Mouse (Mus musculus) lung, postnatal 0 days (tissue): ENCODE measurements at regions not wholly inside any gene's neighbourhood (a gene's known extent, or its start where the extent isn't known, plus 50 kb on each side); places are given as distances from the start of the nearest gene placed in this dataset.

Source experiments
- ATAC-seq: fragments of 200-750 bp; cut with Nextera tagmentation; 2 replicates; pipeline ENCODE4 v1.8.0; 2017; ENCODE audit warnings: moderate library complexity
- DNase-seq: peaks from one replicate; pipeline ENCODE4 v3.0.0-alpha.2; 2016; ENCODE audit warnings: low spot score
- H3K27ac ChIP-seq: fragments of 300-500 bp; sonication (generic); 2 replicates; pipeline ENCODE4 v1.5.1; 2014; ENCODE audit warnings: antibody characterized with exemption, mild to moderate bottlenecking, low read length, mixed read lengths
- H3K27me3 ChIP-seq: fragments of 300-500 bp; sonication (generic); replicated peaks from 2 replicates; pipeline ENCODE4 v1.6.1; 2014; ENCODE audit warnings: low read length, mixed read lengths; ENCODE audit not compliant: insufficient read depth
- H3K36me3 ChIP-seq: fragments of 300-500 bp; sonication (generic); 2 replicates; pipeline ENCODE4 v1.6.1; 2014; ENCODE audit warnings: low read length, mixed read lengths; ENCODE audit not compliant: insufficient read depth
- H3K4me1 ChIP-seq: fragments of 300-500 bp; sonication (generic); 2 replicates; pipeline ENCODE4 v1.6.1; 2014; ENCODE audit warnings: antibody characterized with exemption, low read depth, low read length, mixed read lengths; ENCODE audit not compliant: insufficient read depth
- H3K4me2 ChIP-seq: fragments of 300-500 bp; sonication (generic); replicated peaks from 2 replicates; pipeline ENCODE4 v1.6.1; 2014; ENCODE audit warnings: low read depth, mild to moderate bottlenecking, low read length, moderate library complexity, mixed read lengths
- H3K4me3 ChIP-seq: fragments of 300-500 bp; sonication (generic); 2 replicates; pipeline ENCODE4 v1.5.1; 2014; ENCODE audit warnings: low read depth, low read length
- H3K9ac ChIP-seq: fragments of 300-500 bp; sonication (generic); replicated peaks from 2 replicates; pipeline ENCODE4 v1.6.1; 2014; ENCODE audit warnings: low read depth, mild to moderate bottlenecking
- H3K9me3 ChIP-seq: fragments of 300-500 bp; sonication (generic); 2 replicates; pipeline ENCODE4 v1.6.1; 2016; ENCODE audit warnings: low read length, mixed read lengths
- CTCF ChIP-seq: IDR thresholded peaks from 2 replicates; pipeline ENCODE4 v1.5.1; 2016; ENCODE audit warnings: antibody characterized with exemption, mild to moderate bottlenecking
- EP300 ChIP-seq: IDR thresholded peaks from 2 replicates; pipeline ENCODE4 v1.6.1; 2016; ENCODE audit warnings: antibody characterized with exemption, mild to moderate bottlenecking, control low read depth
- WGBS: fragments of 180-500 bp; shearing (Covaris S2); extraction: QIAGEN DNeasy Blood & Tissue Kit; methylation state at CpG from one replicate; pipeline ENCODE4 v1.1.7; 2014; 5-methylcytosine and 5-hydroxymethylcytosine counted together

DNA sequence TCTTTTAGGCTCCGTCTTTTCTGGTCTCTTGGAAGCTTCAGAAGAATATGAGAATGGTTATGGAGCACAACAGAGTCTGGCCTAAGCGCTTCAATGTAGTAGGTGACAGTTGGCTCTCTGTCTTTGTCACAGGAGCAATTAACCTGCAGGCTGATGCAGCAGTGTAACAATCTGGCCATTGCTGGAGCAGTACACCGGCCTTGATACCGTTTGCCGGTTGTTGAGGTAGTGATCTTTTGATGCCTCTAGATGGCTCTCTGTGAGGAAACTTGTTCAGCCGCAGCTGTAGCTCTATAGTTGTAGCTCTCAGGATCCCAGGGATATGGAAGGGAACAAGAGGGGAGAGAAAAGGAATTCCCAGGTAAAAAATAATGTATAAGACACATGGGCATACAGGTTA lies 196.1 kb upstream of the Cxcr4 start:
- Histone ChIP-seq H3K4me1 (no peaks in the 10 kb centered on the region), H3K4me2 (no peak overlapping the region), H3K9ac (no peak overlapping the region), H3K9me3 (no peaks in the 10 kb centered on the region), H3K36me3 (no peaks in the 10 kb centered on the region), H3K4me3 (no peak overlapping the region), H3K27ac (no peak overlapping the region), H3K27me3 (no peaks in the 10 kb centered on the region)
- WGBS, result 57% methylated on average over 6 of the region's 6 CpGs
- TF ChIP-seq EP300 (no peak), CTCF (no peak)
- DNase-seq (no peak), ATAC-seq (no peak)

DNA sequence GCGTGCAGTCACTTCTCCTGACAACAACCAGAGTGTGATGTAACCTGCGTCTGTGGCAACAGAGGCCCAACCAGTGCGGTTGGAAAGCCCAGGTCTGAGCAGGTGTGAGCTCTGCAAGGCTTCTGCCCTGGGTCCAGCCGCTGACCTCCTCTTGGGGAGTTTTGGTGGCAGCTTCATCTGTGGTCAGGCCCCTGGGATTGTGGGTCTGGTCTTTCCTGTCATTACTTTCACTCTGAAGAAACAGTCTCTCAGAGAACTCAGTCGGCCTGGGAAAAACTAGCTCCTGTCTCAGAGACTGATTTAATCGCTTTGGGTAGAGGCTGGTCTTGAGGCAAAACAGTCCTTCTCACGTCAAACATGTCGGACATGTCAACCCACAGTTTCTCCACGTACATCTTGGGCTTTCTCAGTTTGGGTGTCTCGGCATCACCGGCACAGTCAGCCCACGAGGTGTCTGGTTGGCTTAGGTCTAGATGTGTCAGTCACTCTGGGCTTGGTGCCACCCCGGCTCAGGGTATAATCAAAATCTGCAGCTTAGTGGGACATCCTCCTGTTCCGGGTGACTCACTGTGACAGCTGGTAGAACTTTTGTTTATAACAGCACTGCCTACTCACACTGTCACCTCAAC lies 195.0 kb upstream of the Cxcr4 start:
- no peak for TF ChIP-seq CTCF
- no peak for TF ChIP-seq EP300
- Histone ChIP-seq H3K36me3 (no peaks in the 10 kb centered on the region), H3K4me1 (no peaks in the 10 kb centered on the region), H3K4me2 (no peak overlapping the region), H3K27ac (no peak overlapping the region), H3K9me3 (no peaks in the 10 kb centered on the region), H3K27me3 (no peaks in the 10 kb centered on the region), H3K4me3 (no peak overlapping the region), H3K9ac (no peak overlapping the region)
- ATAC-seq (peak; percentile 41; the same call in 1 of the 2 replicates), DNase-seq (no peak)
- WGBS, result 63% methylated on average over 14 of the region's 14 CpGs

DNA sequence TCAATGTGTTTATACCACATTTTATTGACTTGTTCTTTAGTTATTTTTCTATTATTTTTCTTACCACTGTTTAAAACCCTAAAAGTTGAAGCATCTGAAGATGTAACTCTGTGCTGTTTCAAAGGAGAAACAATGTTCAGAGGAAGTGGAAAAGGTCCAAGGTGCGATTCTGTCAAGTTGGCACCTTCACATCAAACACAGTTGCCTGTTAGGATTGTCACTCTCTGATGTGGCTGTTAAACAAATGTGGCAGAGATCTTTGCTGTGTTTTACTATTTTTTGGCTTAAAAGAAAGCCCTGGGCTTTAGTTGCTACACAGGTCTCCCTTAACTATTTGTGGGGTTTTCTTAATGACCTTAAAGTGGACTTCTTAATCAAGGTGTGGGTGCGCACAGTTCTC lies 190.2 kb upstream of the Cxcr4 start:
- H3K9me3 ChIP-seq, result no peaks in the 10 kb centered on the region
- H3K36me3 ChIP-seq, result no peaks in the 10 kb centered on the region
- H3K4me2 ChIP-seq, result no peak overlapping the region
- no peak for ATAC-seq
- no peak for DNase-seq
- WGBS, result 75% methylated on average over 2 of the region's 2 CpGs
- H3K27ac ChIP-seq, result no peak overlapping the region
- TF ChIP-seq CTCF, result no peak
- TF ChIP-seq EP300, result no peak
- H3K27me3 ChIP-seq, result no peaks in the 10 kb centered on the region
- H3K4me1 ChIP-seq, result no peaks in the 10 kb centered on the region
- H3K9ac ChIP-seq, result no peak overlapping the region
- H3K4me3 ChIP-seq, result no peak overlapping the region

DNA sequence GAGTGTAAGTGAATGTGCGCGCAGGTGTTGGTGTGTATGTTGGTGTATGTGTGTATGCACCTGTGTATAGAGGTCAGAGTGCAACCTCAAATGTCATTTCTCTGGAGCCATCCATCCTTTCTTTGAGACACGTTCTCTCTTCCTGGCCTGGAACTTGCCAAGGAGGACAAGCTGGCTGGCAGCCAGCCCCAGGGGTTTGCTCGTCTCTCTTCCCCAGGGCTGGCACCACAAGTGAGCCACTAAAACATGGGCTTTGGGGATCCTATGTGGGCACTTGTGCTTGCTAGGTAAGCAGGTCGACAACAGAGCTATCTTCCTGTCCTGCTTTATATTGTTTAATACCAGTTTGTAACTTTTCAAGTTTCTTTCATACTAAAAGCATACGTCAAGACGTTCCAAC lies 189.8 kb upstream of the Cxcr4 start:
- no peaks in the 10 kb centered on the region for H3K36me3 ChIP-seq
- H3K4me1 ChIP-seq, result no peaks in the 10 kb centered on the region
- no peak overlapping the region for H3K4me2 ChIP-seq
- TF ChIP-seq CTCF (no peak), EP300 (no peak)
- H3K4me3 ChIP-seq, result no peak overlapping the region
- no peaks in the 10 kb centered on the region for H3K9me3 ChIP-seq
- H3K27ac ChIP-seq, result no peak overlapping the region
- H3K27me3 ChIP-seq, result no peaks in the 10 kb centered on the region
- DNase-seq (no peak), ATAC-seq (no peak)
- 59% methylated on average over 7 of the region's 7 CpGs for WGBS
- no peak overlapping the region for H3K9ac ChIP-seq

- Histone ChIP-seq H3K4me2 (no peak overlapping the region), H3K9ac (no peak overlapping the region), H3K9me3 (no peaks in the 10 kb centered on the region), H3K36me3 (no peaks in the 10 kb centered on the region), H3K27me3 (no peaks in the 10 kb centered on the region), H3K4me1 (no peaks in the 10 kb centered on the region), H3K27ac (no peak overlapping the region), H3K4me3 (no peak overlapping the region)
- TF ChIP-seq EP300, result no peak
- TF ChIP-seq CTCF, result no peak
- no peak for DNase-seq
- WGBS, result 70% methylated on average over 4 of the region's 4 CpGs
- no peak for ATAC-seq
Measured at GRCm38 (mm10) chr1:128781311-128781710, 189.2 kb upstream of the Cxcr4 start.

GRCm38 (mm10) chr1:128779586-128780158 lies 187.6 kb upstream of the Cxcr4 start:
- H3K4me3 ChIP-seq, result no peak overlapping the region
- no peak overlapping the region for H3K27ac ChIP-seq
- ATAC-seq (no peak), DNase-seq (no peak)
- WGBS, result 71% methylated on average over 5 of the region's 5 CpGs
- TF ChIP-seq CTCF (no peak), EP300 (no peak)
- H3K36me3 ChIP-seq, result no peaks in the 10 kb centered on the region
- H3K9me3 ChIP-seq, result no peaks in the 10 kb centered on the region
- H3K4me2 ChIP-seq, result no peak overlapping the region
- H3K27me3 ChIP-seq, result no peaks in the 10 kb centered on the region
- no peak overlapping the region for H3K9ac ChIP-seq
- H3K4me1 ChIP-seq, result no peaks in the 10 kb centered on the region

GRCm38 (mm10) chr1:128772440-128772839 lies 180.3 kb upstream of the Cxcr4 start:
- H3K36me3 ChIP-seq, result no peaks in the 10 kb centered on the region
- DNase-seq (no peak), ATAC-seq (no peak)
- H3K9ac ChIP-seq, result no peak overlapping the region
- H3K4me2 ChIP-seq, result no peak overlapping the region
- TF ChIP-seq EP300 (no peak), CTCF (no peak)
- no peak overlapping the region for H3K27ac ChIP-seq
- WGBS, result 77% methylated on average over 3 of the region's 3 CpGs
- H3K9me3 ChIP-seq, result no peaks in the 10 kb centered on the region
- H3K4me3 ChIP-seq, result no peak overlapping the region
- no peaks in the 10 kb centered on the region for H3K27me3 ChIP-seq
- no peaks in the 10 kb centered on the region for H3K4me1 ChIP-seq
